Mouse (Mus musculus) MEL (cell line): ENCODE results near the gene Tubb5. TPM values are rescaled to one million over a fixed set of nuclear protein-coding genes. Genes with fewer than 3 reads are reported as not detected.

Experiments used
- DNase-seq: peaks from one replicate; pipeline ENCODE4 v3.0.0; 2011; ENCODE audit warnings: low read depth, low spot score
- H3K27ac ChIP-seq: 2 replicates; pipeline ENCODE4 v1.5.1; 2012; ENCODE audit warnings: low read depth, mild to moderate bottlenecking, control low read depth, low read length, moderate library complexity; ENCODE audit not compliant: control insufficient read depth
- H3K27me3 ChIP-seq, 2 experiments: fragments of 150-350 bp in 1 of 2; sonication (generic) in 1 of 2; 2 replicates each; pipeline ENCODE4 v1.6.1; 2012; ENCODE audit warnings: low read length in 2 of 2, mild to moderate bottlenecking in 2 of 2, improper control_type of control experiment in 1 of 2, moderate library complexity in 1 of 2; ENCODE audit not compliant: insufficient read depth in 2 of 2, control insufficient read depth in 1 of 2
- H3K36me3 ChIP-seq, 2 experiments: 2 replicates each; pipeline ENCODE4 v1.6.1; 2012 to 2014; ENCODE audit warnings: low read length in 2 of 2, improper control_type of control experiment in 1 of 2, inconsistent platforms in 1 of 2, mild to moderate bottlenecking in 1 of 2; ENCODE audit not compliant: insufficient read depth in 2 of 2, control insufficient read depth in 1 of 2
- H3K4me1 ChIP-seq, 2 experiments: fragments of 150-350 bp in 1 of 2; sonication (generic) in 1 of 2; 2 replicates each; pipeline ENCODE4 v1.6.1; 2012; ENCODE audit warnings: low read length in 2 of 2, improper control_type of control experiment in 1 of 2, mild to moderate bottlenecking in 1 of 2; ENCODE audit not compliant: insufficient read depth in 2 of 2, control insufficient read depth in 1 of 2
- H3K4me3 ChIP-seq, 2 experiments: fragments of 150-350 bp in 1 of 2; sonication (generic) in 1 of 2; 2 replicates each; pipeline ENCODE4 v1.5.1; 2012; ENCODE audit warnings: low read depth in 2 of 2, low read length in 2 of 2, mild to moderate bottlenecking in 2 of 2, moderate library complexity in 2 of 2, control low read depth in 1 of 2, improper control_type of control experiment in 1 of 2; ENCODE audit not compliant: control insufficient read depth in 1 of 2, insufficient read depth in 1 of 2
- H3K79me2 ChIP-seq: 2 replicates; pipeline ENCODE4 v1.6.1; 2012; ENCODE audit warnings: mild to moderate bottlenecking, low read length, moderate library complexity; ENCODE audit not compliant: control insufficient read depth, poor library complexity, insufficient read depth
- H3K9ac ChIP-seq: 2 replicates; pipeline ENCODE4 v1.6.1; 2012; ENCODE audit warnings: low read depth, mild to moderate bottlenecking, control low read depth, low read length, moderate library complexity; ENCODE audit not compliant: control insufficient read depth, poor library complexity, severe bottlenecking
- H3K9me3 ChIP-seq: fragments of 150-350 bp; sonication (generic); replicated peaks from 2 replicates; pipeline ENCODE4 v1.6.1; 2012; ENCODE audit warnings: mild to moderate bottlenecking, low read length, improper control_type of control experiment, moderate library complexity; ENCODE audit not compliant: insufficient read depth
- BHLHE40 ChIP-seq: IDR thresholded peaks from 2 replicates; pipeline ENCODE4 v1.6.1; 2012; ENCODE audit warnings: low read depth, mild to moderate bottlenecking, inconsistent platforms, low read length, improper control_type of control experiment, borderline replicate concordance
- CHD1 ChIP-seq: IDR thresholded peaks from 2 replicates; pipeline ENCODE4 v1.6.1; 2012; ENCODE audit warnings: low read depth, mild to moderate bottlenecking, inconsistent platforms, low read length, improper control_type of control experiment
- CHD2 ChIP-seq: IDR thresholded peaks from 2 replicates; pipeline ENCODE4 v1.6.1; 2011; ENCODE audit warnings: low read length, improper control_type of control experiment
- CTCF ChIP-seq, 3 experiments: IDR thresholded peaks in 2 of 3; conservative IDR thresholded peaks in 1 of 3; 2 replicates each; pipeline ENCODE4 v1.5.1; 2011 to 2012; ENCODE audit warnings: low read length in 3 of 3, low read depth in 2 of 3, mild to moderate bottlenecking in 2 of 3, improper control_type of control experiment in 1 of 3, inconsistent platforms in 1 of 3, mixed read lengths in 1 of 3, moderate library complexity in 1 of 3; ENCODE audit not compliant: control insufficient read depth in 1 of 3, insufficient read depth in 1 of 3, poor library complexity in 1 of 3, severe bottlenecking in 1 of 3
- E2F4 ChIP-seq: IDR thresholded peaks from 2 replicates; pipeline ENCODE4 v1.6.1; 2011; ENCODE audit warnings: low read depth, low read length, improper control_type of control experiment, borderline replicate concordance
- EP300 ChIP-seq, 2 experiments: IDR thresholded peaks; 2 replicates each; pipeline ENCODE4 v1.6.1; 2011; ENCODE audit warnings: improper control_type of control experiment in 2 of 2, low read length in 2 of 2, low read depth in 1 of 2, mild to moderate bottlenecking in 1 of 2
- GABPA ChIP-seq: IDR thresholded peaks from 2 replicates; pipeline ENCODE4 v1.6.1; 2012; ENCODE audit warnings: low read depth, mild to moderate bottlenecking, inconsistent platforms, low read length, improper control_type of control experiment, moderate library complexity
- JUND ChIP-seq: IDR thresholded peaks from 2 replicates; pipeline ENCODE4 v1.6.1; 2011; ENCODE audit warnings: low read depth, mild to moderate bottlenecking, improper control_type of control experiment, low read length
- KAT2A ChIP-seq: conservative IDR thresholded peaks from 2 replicates; pipeline ENCODE4 v1.6.1; 2012; ENCODE audit warnings: low read depth, low read length, improper control_type of control experiment, inconsistent platforms
- MAFK ChIP-seq: IDR thresholded peaks from 2 replicates; pipeline ENCODE4 v1.6.1; 2011; ENCODE audit warnings: low read depth, mild to moderate bottlenecking, low read length, improper control_type of control experiment, borderline replicate concordance
- MAZ ChIP-seq: IDR thresholded peaks from 2 replicates; pipeline ENCODE4 v1.6.1; 2012; ENCODE audit warnings: low read depth, mild to moderate bottlenecking, inconsistent platforms, low read length, improper control_type of control experiment
- MEF2A ChIP-seq: IDR thresholded peaks from 2 replicates; pipeline ENCODE4 v1.6.1; 2014; ENCODE audit warnings: low read depth, mild to moderate bottlenecking, inconsistent platforms, low read length, improper control_type of control experiment; ENCODE audit not compliant: poor library complexity, insufficient replicate concordance, severe bottlenecking; ENCODE audit errors: extremely low read depth
- MXI1 ChIP-seq: IDR thresholded peaks from 2 replicates; pipeline ENCODE4 v1.6.1; 2011; ENCODE audit warnings: mild to moderate bottlenecking, low read depth, low read length, improper control_type of control experiment
- NELFE ChIP-seq: IDR thresholded peaks from 2 replicates; pipeline ENCODE4 v1.6.1; 2011; ENCODE audit warnings: low read depth, low read length, improper control_type of control experiment
- NRF1 ChIP-seq: IDR thresholded peaks from 2 replicates; pipeline ENCODE4 v1.6.1; 2014; ENCODE audit warnings: low read depth, mild to moderate bottlenecking, inconsistent platforms, low read length, improper control_type of control experiment, moderate library complexity; ENCODE audit not compliant: poor library complexity, insufficient read depth, severe bottlenecking
- POLR2A ChIP-seq, 2 experiments: IDR thresholded peaks; 2 replicates each; pipeline ENCODE4 v1.6.1; 2011 to 2012; ENCODE audit warnings: low read length in 2 of 2, mild to moderate bottlenecking in 2 of 2, control low read depth in 1 of 2, improper control_type of control experiment in 1 of 2, low read depth in 1 of 2, moderate library complexity in 1 of 2; ENCODE audit not compliant: control insufficient read depth in 1 of 2, insufficient read depth in 1 of 2, poor library complexity in 1 of 2
- RCOR1 ChIP-seq: IDR thresholded peaks from 2 replicates; pipeline ENCODE4 v1.6.1; 2012; ENCODE audit warnings: low read depth, mild to moderate bottlenecking, inconsistent platforms, low read length, improper control_type of control experiment
- SIN3A ChIP-seq: IDR thresholded peaks from 2 replicates; pipeline ENCODE4 v1.6.1; 2012; ENCODE audit warnings: low read length, improper control_type of control experiment, inconsistent platforms
- SMC3 ChIP-seq: IDR thresholded peaks from 2 replicates; pipeline ENCODE4 v1.6.1; 2011; ENCODE audit warnings: low read depth, low read length, improper control_type of control experiment
- TAL1 ChIP-seq: IDR thresholded peaks from 2 replicates; pipeline ENCODE4 v1.6.1; 2012; ENCODE audit warnings: mild to moderate bottlenecking, inconsistent platforms, low read length, moderate library complexity, mixed read lengths
- UBTF ChIP-seq: IDR thresholded peaks from 2 replicates; pipeline ENCODE4 v1.6.1; 2012; ENCODE audit warnings: low read depth, mild to moderate bottlenecking, inconsistent platforms, low read length, improper control_type of control experiment, moderate library complexity, borderline replicate concordance; ENCODE audit not compliant: insufficient read depth
- ZMIZ1 ChIP-seq: IDR thresholded peaks from 2 replicates; pipeline ENCODE4 v1.6.1; 2012; ENCODE audit warnings: low read depth, mild to moderate bottlenecking, inconsistent platforms, low read length, improper control_type of control experiment, moderate library complexity
- ZNF384 ChIP-seq: IDR thresholded peaks from 2 replicates; pipeline ENCODE4 v1.6.1; 2012; ENCODE audit warnings: low read depth, mild to moderate bottlenecking, inconsistent platforms, low read length, improper control_type of control experiment
- polyA plus RNA-seq, 2 experiments: library from polyadenylated mRNA; stranded (reverse) in 1 of 2; unstranded in 1 of 2; fragments of >175 nt in 1 of 2; fragments of >200 nt in 1 of 2; gene quantifications; 2 replicates each; pipeline versions ENCODE4 v1.2.1 to v1.2.4; 2012; ENCODE audit warnings: low replicate concordance in 2 of 2, low read depth in 1 of 2; ENCODE audit not compliant: insufficient read length in 2 of 2, insufficient read depth in 1 of 2, missing spikeins in 1 of 2
- total RNA-seq: library from RNA; depleted of rRNA; stranded (reverse); fragments of 300-350 nt; gene quantifications from 2 replicates; pipeline ENCODE4 v1.2.3, GENCODE M21; 2012

Gene Tubb5
- total and polyA plus RNA-seq, 3 experiments: 1,040 to 1,575 (median 1,137) TPM

- no peak for TF ChIP-seq MAFK
- no peak for TF ChIP-seq ZMIZ1
- TF ChIP-seq ZNF384: no peak; the same call in 1 of the 2 replicates
- 0 out of 2 replicates have a peak, but pooled peaks have one; percentile 23 for TF ChIP-seq MEF2A
Measured at GRCm38 (mm10) chr17:35879245-35880057, 41.3 kb upstream of the Tubb5 start, which contains the start of gene Dhx16 (continued).

GRCm38 (mm10) chr17:35874721-35875120, 36.6 kb upstream of the Tubb5 start:
- no peak overlapping the region for H3K9ac ChIP-seq
- H3K4me1 ChIP-seq: peaks cover 0 to 14% of the 10 kb centered on the region in 2 experiments; a peak in 3 of 4 replicates
- H3K9me3 ChIP-seq: no peaks in the 10 kb centered on the region
- H3K27me3 ChIP-seq: no peaks in the 10 kb centered on the region
- peaks cover 0 to 14% of the 10 kb centered on the region in 2 experiments; a peak in 2 of 4 replicates for H3K36me3 ChIP-seq
- peaks cover 5% of the 10 kb centered on the region for H3K79me2 ChIP-seq
- DNase-seq: no peak
- TF ChIP-seq CHD1 (no peak), RCOR1 (no peak), EP300 (IDR thresholded peaks at IDR 0.05; ENCODE audit: low read depth in 1 of 2, low read length in 2 of 2) (no peak), CHD2 (no peak), E2F4 (no peak)
- H3K4me3 ChIP-seq: no peak overlapping the region
- H3K27ac ChIP-seq: peak overlapping the region; percentile 65

- Histone ChIP-seq H3K9ac (peak overlapping the region; percentile 49), H3K4me3 (peak overlapping the region in 1 of 2 experiments; percentile 15; a peak in 2 of 4 replicates), H3K36me3 (peaks cover 0 to 14% of the 10 kb centered on the region in 2 experiments; a peak in 2 of 4 replicates)
- no peak for TF ChIP-seq MAZ
- peak; percentile 46; the same call in 1 of the 2 replicates for TF ChIP-seq TAL1
- peak; percentile 4; the same call in 1 of the 2 replicates for TF ChIP-seq BHLHE40
- no peak for TF ChIP-seq JUND
- TF ChIP-seq CTCF (IDR thresholded peaks at IDR 0.05 in 2 of 3, conservative IDR thresholded peaks at IDR 0.05 in 1 of 3; ENCODE audit: control insufficient read depth in 1 of 3, insufficient read depth in 1 of 3, low read depth in 2 of 3, low read length in 3 of 3, poor library complexity in 1 of 3, severe bottlenecking in 1 of 3): peak; percentile 88 to 98 (median 95)
- TF ChIP-seq NRF1: peak; percentile 37; the same call in 1 of the 2 replicates
- TF ChIP-seq UBTF: no peak
- TF ChIP-seq POLR2A (IDR thresholded peaks at IDR 0.05; ENCODE audit: control insufficient read depth in 1 of 2, insufficient read depth in 1 of 2, low read depth in 1 of 2, low read length in 2 of 2, poor library complexity in 1 of 2): no peak
- TF ChIP-seq ZNF384: no peak
- no peak for TF ChIP-seq NELFE
- no peak for TF ChIP-seq ZMIZ1
- TF ChIP-seq KAT2A: no peak
- peak; percentile 62 to 72 for TF ChIP-seq EP300 (IDR thresholded peaks at IDR 0.05; ENCODE audit: low read depth in 1 of 2, low read length in 2 of 2)
- TF ChIP-seq GABPA: no peak
- TF ChIP-seq MAFK: no peak
- TF ChIP-seq SMC3: peak; percentile 96
- TF ChIP-seq SIN3A: peak; percentile 60; the same call in 1 of the 2 replicates
- TF ChIP-seq RCOR1: peak; percentile 51; the same call in 1 of the 2 replicates
- TF ChIP-seq MXI1: 0 out of 2 replicates have a peak, but pooled peaks have one; percentile 36
Measured at GRCm38 (mm10) chr17:35873774-35874519, 35.8 kb upstream of the Tubb5 start.

More at GRCm38 (mm10) chr17:35873774-35874519, 35.8 kb upstream of the Tubb5 start:
- Histone ChIP-seq H3K4me1 (peaks cover 0 to 14% of the 10 kb centered on the region in 2 experiments; a peak in 3 of 4 replicates), H3K9me3 (no peaks in the 10 kb centered on the region), H3K27me3 (no peaks in the 10 kb centered on the region), H3K27ac (peak overlapping the region; percentile 65), H3K79me2 (peaks cover 8% of the 10 kb centered on the region)
- DNase-seq: peak; percentile 90
